Mouse (Mus musculus) testis, adult 2 months (tissue): ENCODE data around the gene Krtap10-10.

Experiments
- CTCF ChIP-seq: fragments of 200-500 bp; IDR thresholded peaks from 2 replicates; pipeline ENCODE4 v1.5.1; 2012; ENCODE audit warnings: low read depth, mild to moderate bottlenecking, inconsistent platforms, low read length, moderate library complexity; ENCODE audit not compliant: control insufficient read depth, insufficient read depth, insufficient replicate concordance
- POLR2A ChIP-seq: fragments of 200-500 bp; IDR thresholded peaks from 2 replicates; pipeline ENCODE4 v1.6.1; 2012; ENCODE audit warnings: low read depth, mild to moderate bottlenecking, inconsistent platforms, low read length, moderate library complexity; ENCODE audit not compliant: control insufficient read depth

GRCm38 (mm10) chr10:77794976-77795375 lies 40.8 kb upstream of the Krtap10-10 start, which contains the start of gene Gm9639:
- TF ChIP-seq POLR2A (no peak), CTCF (no peak)
